Mouse (Mus musculus) liver, embryonic 15.5 days (tissue): ENCODE results near the gene Ano3. TPM values are rescaled to one million over a fixed set of nuclear protein-coding genes. Genes with fewer than 3 reads are reported as not detected.

ENCODE experiments used
- ATAC-seq: fragments of 200-750 bp; cut with Nextera tagmentation; 2 replicates; pipeline ENCODE4 v1.8.0; 2017; ENCODE audit warnings: moderate number of reproducible peaks, mild to moderate bottlenecking, moderate library complexity; ENCODE audit not compliant: insufficient read depth
- H3K27ac ChIP-seq: fragments of 300-500 bp; sonication (generic); replicated peaks from 2 replicates; pipeline ENCODE4 v1.5.1; 2015; ENCODE audit warnings: mild to moderate bottlenecking, inconsistent platforms
- H3K27me3 ChIP-seq: fragments of 300-500 bp; sonication (generic); 2 replicates; pipeline ENCODE4 v1.6.1; 2015; ENCODE audit warnings: mild to moderate bottlenecking, inconsistent platforms
- H3K36me3 ChIP-seq: fragments of 300-500 bp; sonication (generic); replicated peaks from 2 replicates; pipeline ENCODE4 v1.6.1; 2015; ENCODE audit warnings: moderate library complexity, mild to moderate bottlenecking, inconsistent platforms
- H3K4me1 ChIP-seq: fragments of 300-500 bp; sonication (generic); replicated peaks from 2 replicates; pipeline ENCODE4 v1.6.1; 2015; ENCODE audit warnings: inconsistent platforms
- H3K4me2 ChIP-seq: fragments of 300-500 bp; sonication (generic); 2 replicates; pipeline ENCODE4 v1.6.1; 2015; ENCODE audit warnings: moderate library complexity, mild to moderate bottlenecking, inconsistent platforms
- H3K4me3 ChIP-seq: fragments of 300-500 bp; sonication (generic); replicated peaks from 2 replicates; pipeline ENCODE4 v1.5.1; 2015; ENCODE audit warnings: mild to moderate bottlenecking, inconsistent platforms
- H3K9ac ChIP-seq: fragments of 300-500 bp; sonication (generic); 2 replicates; pipeline ENCODE4 v1.6.1; 2015; ENCODE audit warnings: moderate library complexity, mild to moderate bottlenecking, inconsistent platforms
- H3K9me3 ChIP-seq: fragments of 300-500 bp; sonication (generic); replicated peaks from 2 replicates; pipeline ENCODE4 v1.6.1; 2016; ENCODE audit warnings: inconsistent platforms
- WGBS: fragments of 180-500 bp; shearing (Covaris S2); methylation state at CpG from one replicate; pipeline ENCODE4 v1.1.7; 2015; ENCODE audit warnings: mixed read lengths; ENCODE audit not compliant: insufficient replicate concordance; 5-methylcytosine and 5-hydroxymethylcytosine counted together
- polyA plus RNA-seq: library from polyadenylated mRNA; unstranded; fragments of >200 nt; fragmentation: Nextera tagmentation; extraction: Ambion mirVana; gene quantifications from 2 replicates; pipeline ENCODE4 v1.2.1, GENCODE M21; 2015

Gene Ano3
- polyA plus RNA-seq, 1 experiment from 2014 or later: 0.02 TPM

GRCm38 (mm10) chr2:110721290-110721753 lies 229.4 kb downstream of the Ano3 start, which contains the start of gene Muc15:
Gene Muc15 (plus strand): TSS chr2:110721340.
- Histone ChIP-seq H3K4me3 (no peak within 1 kb of the TSS), H3K4me2 (no peak within 1 kb of the TSS), H3K36me3 (no peaks in the 10 kb centered on the region), H3K9ac (no peak within 1 kb of the TSS), H3K4me1 (no peaks in the 10 kb centered on the region), H3K27ac (no peak within 1 kb of the TSS), H3K9me3 (no peaks in the 10 kb centered on the region), H3K27me3 (no peaks in the 10 kb centered on the region)
- 36% methylated on average over 3 of the region's 3 CpGs for WGBS
- ATAC-seq: no peak

GRCm38 (mm10) chr2:110719051-110719450 lies 231.7 kb downstream of the Ano3 start:
- no peak overlapping the region for H3K27ac ChIP-seq
- no peak overlapping the region for H3K4me2 ChIP-seq
- H3K4me1 ChIP-seq: no peaks in the 10 kb centered on the region
- ATAC-seq: no peak
- H3K9ac ChIP-seq: no peak overlapping the region
- H3K4me3 ChIP-seq: no peak overlapping the region
- no peaks in the 10 kb centered on the region for H3K9me3 ChIP-seq
- H3K36me3 ChIP-seq: no peaks in the 10 kb centered on the region
- H3K27me3 ChIP-seq: no peaks in the 10 kb centered on the region

- Histone ChIP-seq H3K9me3 (no peaks in the 10 kb centered on the region), H3K4me3 (no peak overlapping the region), H3K9ac (no peak overlapping the region), H3K27ac (no peak overlapping the region), H3K4me1 (no peaks in the 10 kb centered on the region), H3K4me2 (no peak overlapping the region), H3K36me3 (no peaks in the 10 kb centered on the region), H3K27me3 (no peaks in the 10 kb centered on the region)
- 62% methylated on average over 10 of the region's 10 CpGs for WGBS
- no peak for ATAC-seq
These were observed 240.5 kb downstream of the Ano3 start for GRCm38 (mm10) chr2:110710055-110710720.

- Histone ChIP-seq H3K9me3 (no peaks in the 10 kb centered on the region), H3K9ac (no peak overlapping the region), H3K27me3 (no peaks in the 10 kb centered on the region), H3K36me3 (no peaks in the 10 kb centered on the region), H3K4me2 (no peak overlapping the region), H3K4me3 (no peak overlapping the region), H3K27ac (no peak overlapping the region), H3K4me1 (no peaks in the 10 kb centered on the region)
- ATAC-seq: no peak
- WGBS: 72% methylated on average over 3 of the region's 3 CpGs
These were observed 241.3 kb downstream of the Ano3 start for GRCm38 (mm10) chr2:110709436-110709835.

- H3K9ac ChIP-seq: no peak overlapping the region
- H3K4me2 ChIP-seq: no peak overlapping the region
- no peak for ATAC-seq
- no peaks in the 10 kb centered on the region for H3K9me3 ChIP-seq
- H3K36me3 ChIP-seq: no peaks in the 10 kb centered on the region
- H3K4me1 ChIP-seq: no peaks in the 10 kb centered on the region
- H3K27ac ChIP-seq: no peak overlapping the region
- H3K27me3 ChIP-seq: no peaks in the 10 kb centered on the region
- no peak overlapping the region for H3K4me3 ChIP-seq
- 65% methylated on average over 2 of the region's 2 CpGs for WGBS
These were observed 279.6 kb downstream of the Ano3 start for GRCm38 (mm10) chr2:110671071-110671624.

- H3K4me2 ChIP-seq: no peak overlapping the region
- no peaks in the 10 kb centered on the region for H3K4me1 ChIP-seq
- no peaks in the 10 kb centered on the region for H3K36me3 ChIP-seq
- H3K9ac ChIP-seq: no peak overlapping the region
- no peak overlapping the region for H3K4me3 ChIP-seq
- no peaks in the 10 kb centered on the region for H3K27me3 ChIP-seq
- no peaks in the 10 kb centered on the region for H3K9me3 ChIP-seq
- ATAC-seq: no peak
- no peak overlapping the region for H3K27ac ChIP-seq
- 39% methylated on average over 4 of the region's 4 CpGs for WGBS
These were observed 287.4 kb downstream of the Ano3 start for GRCm38 (mm10) chr2:110663329-110663728.

- ATAC-seq: no peak
- no peaks in the 10 kb centered on the region for H3K36me3 ChIP-seq
- 0 out of 2 replicates have a peak, but pooled peaks cover 2% of the 10 kb centered on the region for H3K9me3 ChIP-seq
- H3K27me3 ChIP-seq: no peaks in the 10 kb centered on the region
- no peak overlapping the region for H3K4me2 ChIP-seq
- H3K4me1 ChIP-seq: no peaks in the 10 kb centered on the region
- no peak overlapping the region for H3K27ac ChIP-seq
- no peak overlapping the region for H3K4me3 ChIP-seq
- no peak overlapping the region for H3K9ac ChIP-seq
These were observed 305.9 kb downstream of the Ano3 start for GRCm38 (mm10) chr2:110644846-110645245.

GRCm38 (mm10) chr2:110644358-110644757 lies 306.4 kb downstream of the Ano3 start:
- H3K9ac ChIP-seq: no peak overlapping the region
- ATAC-seq: no peak
- no peak overlapping the region for H3K4me3 ChIP-seq
- H3K27me3 ChIP-seq: no peaks in the 10 kb centered on the region
- H3K27ac ChIP-seq: no peak overlapping the region
- H3K4me2 ChIP-seq: no peak overlapping the region
- no peaks in the 10 kb centered on the region for H3K36me3 ChIP-seq
- no peaks in the 10 kb centered on the region for H3K4me1 ChIP-seq
- WGBS: 62% methylated on average over 1 of the region's 1 CpGs
- H3K9me3 ChIP-seq: 0 out of 2 replicates have a peak, but pooled peaks cover 2% of the 10 kb centered on the region

Other genes starting within 250 kb of the Ano3 start
- gene Muc15, start 229.6 kb downstream of the Ano3 start, polyA plus RNA-seq: not detected in 2 replicates
- not detected in 2 replicates for gene Gm13941, start 155.1 kb upstream of the Ano3 start, polyA plus RNA-seq
- not detected in 2 replicates for gene Gm15130, start 202.0 kb upstream of the Ano3 start, polyA plus RNA-seq